Mouse (Mus musculus): Measurements from ENCODE around the gene Rnf126. TPM values are rescaled to one million over a fixed set of nuclear protein-coding genes. Genes with fewer than 3 reads are reported as not detected.
A peak's percentile ranks its signal among the peaks of the same experiment; 100 is the strongest.

Rnf126 gene
- polyA plus RNA-seq, 1 experiment: 122 TPM

- H3K4me1 ChIP-seq (ENCODE audit: control insufficient read depth, insufficient read depth, insufficient read length): no peaks in the 10 kb centered on the region
- H3K36me3 ChIP-seq (ENCODE audit: control insufficient read depth, insufficient read depth, low read length): peaks cover 39% of the 10 kb centered on the region
- DNase-seq (ENCODE audit: low read depth in 1 of 2, low spot score in 2 of 2): no peak
- no peak for TF ChIP-seq POLR2A (IDR thresholded peaks at IDR 0.05; ENCODE audit: low read depth, low read length)
- TF ChIP-seq CTCF (IDR thresholded peaks at IDR 0.05; ENCODE audit: extremely low read depth, insufficient read depth, insufficient read length, insufficient replicate concordance): no peak
- 95% methylated on average over 15 of the region's 15 CpGs for WGBS
- no peak overlapping the region for H3K27ac ChIP-seq (ENCODE audit: insufficient read depth, low read length)
- no peaks in the 10 kb centered on the region for H3K27me3 ChIP-seq (ENCODE audit: control insufficient read depth, insufficient read depth, low read length)
- no peak overlapping the region for H3K4me3 ChIP-seq (ENCODE audit: extremely low read depth, insufficient read depth, insufficient read length)
Observed at GRCm38 (mm10) chr10:79733847-79734246, 32.9 kb downstream of the Rnf126 start.

- Histone ChIP-seq H3K27ac (ENCODE audit: insufficient read depth, low read length) (no peak overlapping the region), H3K4me3 (ENCODE audit: extremely low read depth, insufficient read depth, insufficient read length) (no peak overlapping the region), H3K27me3 (ENCODE audit: control insufficient read depth, insufficient read depth, low read length) (no peaks in the 10 kb centered on the region), H3K4me1 (ENCODE audit: control insufficient read depth, insufficient read depth, insufficient read length) (no peaks in the 10 kb centered on the region), H3K36me3 (ENCODE audit: control insufficient read depth, insufficient read depth, low read length) (peaks cover 29% of the 10 kb centered on the region)
- no peak for TF ChIP-seq POLR2A (IDR thresholded peaks at IDR 0.05; ENCODE audit: low read depth, low read length)
- TF ChIP-seq CTCF (IDR thresholded peaks at IDR 0.05; ENCODE audit: extremely low read depth, insufficient read depth, insufficient read length, insufficient replicate concordance): peak; percentile 25; the same call in 1 of the 2 replicates
- WGBS: 95% methylated on average over 1 of the region's 1 CpGs
- peak in 1 of 2 experiments; percentile 31 for DNase-seq (ENCODE audit: low read depth in 1 of 2, low spot score in 2 of 2)
Observed at GRCm38 (mm10) chr10:79732500-79732899, 34.3 kb downstream of the Rnf126 start.

- Histone ChIP-seq H3K4me3 (ENCODE audit: extremely low read depth, insufficient read depth, insufficient read length) (no peak overlapping the region), H3K27ac (ENCODE audit: insufficient read depth, low read length) (no peak overlapping the region), H3K4me1 (ENCODE audit: control insufficient read depth, insufficient read depth, insufficient read length) (no peaks in the 10 kb centered on the region), H3K27me3 (ENCODE audit: control insufficient read depth, insufficient read depth, low read length) (no peaks in the 10 kb centered on the region), H3K36me3 (ENCODE audit: control insufficient read depth, insufficient read depth, low read length) (peaks cover 4% of the 10 kb centered on the region; the same call in 1 of the 2 replicates)
- WGBS: 56% methylated on average over 13 of the region's 13 CpGs
- DNase-seq (ENCODE audit: low read depth in 1 of 2, low spot score in 2 of 2): no peak
- TF ChIP-seq POLR2A (IDR thresholded peaks at IDR 0.05; ENCODE audit: low read depth, low read length) (no peak), CTCF (IDR thresholded peaks at IDR 0.05; ENCODE audit: extremely low read depth, insufficient read depth, insufficient read length, insufficient replicate concordance) (no peak)
Observed at GRCm38 (mm10) chr10:79729357-79729965, 37.3 kb downstream of the Rnf126 start.

GRCm38 (mm10) chr10:79728323-79729249 lies 38.2 kb downstream of the Rnf126 start:
- no peaks in the 10 kb centered on the region for H3K4me1 ChIP-seq (ENCODE audit: control insufficient read depth, insufficient read depth, insufficient read length)
- H3K27me3 ChIP-seq (ENCODE audit: control insufficient read depth, insufficient read depth, low read length): no peaks in the 10 kb centered on the region
- H3K4me3 ChIP-seq (ENCODE audit: extremely low read depth, insufficient read depth, insufficient read length): no peak overlapping the region
- DNase-seq (ENCODE audit: low read depth in 1 of 2, low spot score in 2 of 2): no peak
- 63% methylated on average over 28 of the region's 28 CpGs for WGBS
- no peaks in the 10 kb centered on the region for H3K36me3 ChIP-seq (ENCODE audit: control insufficient read depth, insufficient read depth, low read length)
- H3K27ac ChIP-seq (ENCODE audit: insufficient read depth, low read length): no peak overlapping the region
- TF ChIP-seq CTCF (IDR thresholded peaks at IDR 0.05; ENCODE audit: extremely low read depth, insufficient read depth, insufficient read length, insufficient replicate concordance): no peak
- no peak for TF ChIP-seq POLR2A (IDR thresholded peaks at IDR 0.05; ENCODE audit: low read depth, low read length)

GRCm38 (mm10) chr10:79726090-79726489 lies 40.7 kb downstream of the Rnf126 start:
- TF ChIP-seq CTCF (IDR thresholded peaks at IDR 0.05; ENCODE audit: extremely low read depth, insufficient read depth, insufficient read length, insufficient replicate concordance) (peak; percentile 67; the same call in 1 of the 2 replicates), POLR2A (IDR thresholded peaks at IDR 0.05; ENCODE audit: low read depth, low read length) (no peak)
- H3K4me3 ChIP-seq (ENCODE audit: extremely low read depth, insufficient read depth, insufficient read length): no peak overlapping the region
- H3K27ac ChIP-seq (ENCODE audit: insufficient read depth, low read length): no peak overlapping the region
- no peaks in the 10 kb centered on the region for H3K4me1 ChIP-seq (ENCODE audit: control insufficient read depth, insufficient read depth, insufficient read length)
- DNase-seq (ENCODE audit: low read depth in 1 of 2, low spot score in 2 of 2): peak in 1 of 2 experiments; percentile 27
- WGBS: 37% methylated on average over 11 of the region's 11 CpGs
- H3K27me3 ChIP-seq (ENCODE audit: control insufficient read depth, insufficient read depth, low read length): no peaks in the 10 kb centered on the region
- no peaks in the 10 kb centered on the region for H3K36me3 ChIP-seq (ENCODE audit: control insufficient read depth, insufficient read depth, low read length)

GRCm38 (mm10) chr10:79723692-79724091 lies 43.1 kb downstream of the Rnf126 start:
- H3K27ac ChIP-seq (ENCODE audit: insufficient read depth, low read length): no peak overlapping the region
- H3K4me3 ChIP-seq (ENCODE audit: extremely low read depth, insufficient read depth, insufficient read length): no peak overlapping the region
- TF ChIP-seq POLR2A (IDR thresholded peaks at IDR 0.05; ENCODE audit: low read depth, low read length): no peak
- no peak for TF ChIP-seq CTCF (IDR thresholded peaks at IDR 0.05; ENCODE audit: extremely low read depth, insufficient read depth, insufficient read length, insufficient replicate concordance)
- H3K27me3 ChIP-seq (ENCODE audit: control insufficient read depth, insufficient read depth, low read length): 0 out of 2 replicates have a peak, but pooled peaks cover 2% of the 10 kb centered on the region
- H3K4me1 ChIP-seq (ENCODE audit: control insufficient read depth, insufficient read depth, insufficient read length): no peaks in the 10 kb centered on the region
- WGBS: 73% methylated on average over 7 of the region's 7 CpGs
- DNase-seq (ENCODE audit: low read depth in 1 of 2, low spot score in 2 of 2): no peak
- no peaks in the 10 kb centered on the region for H3K36me3 ChIP-seq (ENCODE audit: control insufficient read depth, insufficient read depth, low read length)

All from spleen, adult 2 months (tissue).